Mouse (Mus musculus): ENCODE data around the gene Sipa1l1. TPM values are rescaled to one million over a fixed set of nuclear protein-coding genes. Genes with fewer than 3 reads are reported as not detected.

The Sipa1l1 gene
- polyA plus RNA-seq, 1 experiment, result 16.1 TPM

DNA sequence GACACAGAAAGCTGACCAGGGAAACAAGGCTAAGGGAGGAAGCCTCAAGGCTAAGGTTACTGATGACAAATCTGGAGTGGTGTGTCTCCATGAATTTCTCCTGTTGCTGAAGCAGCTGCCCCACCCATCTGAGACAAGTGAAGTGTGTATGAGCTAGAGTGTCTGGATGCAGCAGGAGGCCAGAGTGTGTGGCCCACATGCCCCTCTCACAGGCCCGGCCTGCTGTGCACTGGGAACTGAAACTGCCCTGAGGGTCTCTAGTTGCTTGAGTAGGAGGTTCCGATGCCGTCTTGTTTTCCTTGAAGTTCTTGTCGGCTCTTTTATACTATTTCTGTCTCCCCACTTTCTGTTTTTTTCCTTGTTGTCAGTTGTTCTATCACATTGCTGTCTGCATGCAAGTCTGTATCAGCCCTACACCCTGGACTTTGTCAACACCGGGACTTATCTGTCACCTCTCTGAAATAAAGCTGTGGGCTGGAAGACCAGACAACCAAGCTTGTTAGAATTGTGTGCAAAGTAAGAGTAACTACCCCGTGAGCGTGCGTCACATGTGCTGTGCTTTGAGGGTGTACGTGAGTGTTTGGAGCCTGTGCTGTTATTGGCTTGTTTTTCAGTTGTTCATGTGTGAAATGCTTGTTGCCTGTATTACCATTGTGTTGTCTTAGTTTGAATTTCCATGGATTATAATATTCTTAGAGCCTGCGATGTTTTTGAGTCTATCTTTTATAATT is 186.5 kb downstream of the Sipa1l1 start:
- WGBS, result 87% methylated on average over 10 of the region's 10 CpGs
- no peak for DNase-seq (ENCODE audit: low read depth, low spot score)

DNA sequence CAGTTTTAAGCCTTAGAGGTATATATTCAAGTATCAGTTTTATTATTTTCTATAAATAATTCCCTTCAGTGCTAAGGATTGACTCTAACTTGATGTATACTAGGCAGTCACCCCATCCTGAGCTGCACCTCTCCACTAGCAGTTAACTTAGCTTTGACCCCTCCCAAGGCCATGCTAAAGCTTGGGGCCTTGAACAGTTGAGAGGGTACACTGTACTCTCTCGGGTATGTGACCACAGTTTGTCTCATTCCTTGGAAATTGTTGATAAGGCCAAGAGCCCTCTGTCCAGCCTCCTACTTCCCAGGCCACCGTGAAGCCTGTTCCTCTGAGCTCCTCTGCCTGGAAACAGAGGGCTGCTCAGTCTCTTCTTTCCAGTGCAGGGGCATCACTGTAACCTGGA is 187.4 kb downstream of the Sipa1l1 start:
- DNase-seq (ENCODE audit: low read depth, low spot score), result no peak
- WGBS, result 57% methylated on average over 2 of the region's 2 CpGs

DNA sequence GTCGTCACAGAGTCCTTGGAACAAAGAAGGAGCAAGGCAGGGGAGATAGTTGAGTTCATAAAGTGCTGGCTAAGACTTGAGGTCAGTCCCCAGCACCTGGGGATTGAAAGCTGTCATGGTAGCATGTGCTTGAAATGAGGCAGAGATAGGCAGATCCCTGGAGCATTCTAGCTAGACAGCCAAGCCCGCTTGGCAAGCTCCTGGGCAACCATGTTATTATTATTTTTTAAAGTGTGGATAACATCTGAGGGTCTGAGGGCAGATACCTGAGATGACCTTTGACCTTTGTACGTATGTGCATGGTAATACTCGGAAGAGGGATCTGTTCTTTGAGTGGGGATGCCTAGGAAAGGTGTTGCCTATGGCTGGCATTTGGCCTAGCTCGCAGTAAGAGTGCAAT is 188.3 kb downstream of the Sipa1l1 start:
- DNase-seq (ENCODE audit: low read depth, low spot score), result no peak
- WGBS, result 81% methylated on average over 5 of the region's 5 CpGs

DNA sequence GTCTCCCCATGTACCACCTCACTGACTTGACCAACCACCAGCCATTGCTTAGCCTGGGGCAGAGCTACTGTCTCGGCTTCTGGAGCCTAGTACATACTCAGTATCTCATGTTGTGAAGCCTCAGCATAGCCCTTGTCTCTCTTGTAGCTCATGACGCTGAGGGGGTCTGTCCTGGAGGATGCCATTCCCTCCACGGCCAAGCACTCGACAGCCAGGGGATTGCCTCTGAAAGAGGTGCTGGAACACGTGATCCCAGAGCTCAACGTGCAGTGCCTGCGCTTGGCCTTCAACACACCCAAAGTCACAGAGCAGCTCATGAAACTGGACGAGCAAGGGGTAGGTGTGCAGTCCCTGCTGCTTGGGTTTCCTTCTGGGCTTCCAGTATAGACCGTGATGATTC is 193.7 kb downstream of the Sipa1l1 start:
- DNase-seq (ENCODE audit: low read depth, low spot score), result no peak
- WGBS, result 88% methylated on average over 9 of the region's 9 CpGs

DNA sequence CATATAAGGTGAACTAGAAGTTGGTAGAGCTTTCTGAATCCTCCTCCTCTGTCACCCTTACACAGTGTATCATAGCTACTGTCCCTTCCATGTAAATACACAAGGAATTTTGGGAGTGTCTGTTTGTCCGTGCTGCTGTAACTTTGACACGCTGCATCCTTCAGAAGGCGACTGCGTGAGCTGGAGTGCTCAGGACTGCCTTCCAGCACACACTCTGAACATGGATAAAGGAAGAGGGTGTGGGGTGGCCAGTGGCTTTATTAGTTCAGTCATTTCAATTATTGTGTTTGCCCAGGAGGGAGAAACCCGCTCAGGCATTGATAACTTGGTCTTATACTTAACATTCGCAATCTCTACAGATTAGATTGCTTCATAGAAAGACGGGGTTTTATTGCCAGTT is 195.1 kb downstream of the Sipa1l1 start:
- 60% methylated on average over 7 of the region's 7 CpGs for WGBS
- DNase-seq (ENCODE audit: low read depth, low spot score), result no peak

DNA sequence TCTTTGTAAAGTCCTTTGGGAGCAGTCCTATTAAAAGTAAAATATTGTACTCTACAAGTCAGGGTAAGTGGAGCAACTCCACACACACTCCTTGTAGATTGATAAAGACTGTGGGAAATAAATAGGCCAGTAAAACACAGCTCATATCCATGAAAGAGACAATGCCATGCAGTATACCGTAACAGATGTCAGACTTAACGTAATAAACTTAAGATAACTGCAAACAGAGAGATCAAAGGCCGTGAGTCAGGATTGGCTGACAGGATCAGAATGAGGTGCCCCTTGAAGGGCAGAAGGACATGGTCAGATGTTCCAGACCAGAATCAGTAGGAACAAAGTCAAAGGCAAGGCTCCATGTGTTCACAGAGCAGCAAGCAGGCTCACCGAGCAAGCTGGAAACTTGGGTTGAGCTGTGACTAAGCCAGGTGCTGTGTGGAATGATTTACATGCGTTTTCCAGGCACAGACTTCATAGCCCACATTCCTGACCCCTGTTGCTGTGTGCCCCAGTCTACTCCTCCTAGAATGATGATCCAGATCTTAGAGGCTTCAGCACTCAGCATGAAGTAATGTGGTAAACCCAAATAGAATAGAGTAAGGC is 196.3 kb downstream of the Sipa1l1 start:
- no peak for DNase-seq (ENCODE audit: low read depth, low spot score)
- WGBS, result 29% methylated on average over 5 of the region's 5 CpGs

DNA sequence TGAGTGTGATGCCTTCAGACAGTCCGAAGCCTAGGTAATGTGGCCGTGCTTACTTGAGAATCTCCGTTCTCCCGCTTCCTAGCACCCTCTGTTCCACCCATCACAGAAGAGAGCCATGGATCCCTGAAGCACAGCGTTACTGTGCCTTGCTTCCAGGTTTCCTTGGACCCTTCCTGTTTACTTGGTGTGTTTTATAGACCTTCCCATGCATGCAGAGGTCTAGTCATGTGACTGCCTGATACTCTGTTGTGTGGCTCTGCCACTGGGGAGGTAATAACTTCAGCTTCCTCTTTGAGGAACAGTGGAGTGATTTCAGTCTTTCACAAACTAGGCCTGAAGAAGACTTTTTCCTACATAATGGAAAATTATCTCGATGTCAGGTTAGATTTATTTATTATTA is 197.6 kb downstream of the Sipa1l1 start:
- no peak for DNase-seq (ENCODE audit: low read depth, low spot score)
- 79% methylated on average over 6 of the region's 6 CpGs for WGBS

DNA sequence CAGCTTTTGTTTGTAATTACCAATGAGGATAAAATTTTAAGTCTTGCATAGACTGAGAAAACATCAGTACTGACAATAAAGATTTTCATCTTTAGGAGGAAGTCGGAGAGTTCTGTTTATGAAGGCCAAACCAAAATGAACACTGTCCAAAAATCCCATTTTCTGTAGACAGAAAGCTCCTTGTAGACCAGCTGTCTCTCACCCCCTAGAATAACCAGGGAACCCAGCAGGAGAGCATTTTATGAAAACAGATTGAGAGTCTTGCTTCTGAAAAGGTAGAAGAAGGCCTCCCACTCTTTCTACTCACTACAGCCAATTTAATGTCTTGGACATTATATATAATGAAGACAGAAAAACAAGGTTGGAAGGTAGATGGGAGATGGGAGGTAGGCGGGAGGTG is 198.2 kb downstream of the Sipa1l1 start:
- DNase-seq (ENCODE audit: low read depth, low spot score), result no peak
- 87% methylated on average over 2 of the region's 2 CpGs for WGBS

DNA sequence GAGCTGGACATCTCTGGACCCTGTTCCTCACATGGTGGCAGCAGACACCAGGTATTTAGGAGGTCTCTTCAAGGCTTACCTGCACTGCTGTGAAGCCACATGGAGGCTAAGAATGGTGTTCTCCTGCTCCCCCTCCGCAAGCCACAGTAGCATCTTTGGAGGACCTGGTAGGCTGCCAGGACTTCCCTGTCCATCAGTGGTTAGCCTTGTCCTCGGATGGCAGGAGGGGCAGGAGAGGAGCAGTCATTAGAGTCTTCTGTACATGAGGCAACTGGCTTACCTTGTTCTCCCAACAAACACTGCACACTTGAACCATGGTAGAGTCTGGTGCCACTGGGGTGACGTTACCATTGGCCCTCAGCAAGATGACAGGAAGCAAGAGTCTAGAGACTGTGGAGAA is 198.9 kb downstream of the Sipa1l1 start:
- 87% methylated on average over 3 of the region's 3 CpGs for WGBS
- no peak for DNase-seq (ENCODE audit: low read depth, low spot score)

DNA sequence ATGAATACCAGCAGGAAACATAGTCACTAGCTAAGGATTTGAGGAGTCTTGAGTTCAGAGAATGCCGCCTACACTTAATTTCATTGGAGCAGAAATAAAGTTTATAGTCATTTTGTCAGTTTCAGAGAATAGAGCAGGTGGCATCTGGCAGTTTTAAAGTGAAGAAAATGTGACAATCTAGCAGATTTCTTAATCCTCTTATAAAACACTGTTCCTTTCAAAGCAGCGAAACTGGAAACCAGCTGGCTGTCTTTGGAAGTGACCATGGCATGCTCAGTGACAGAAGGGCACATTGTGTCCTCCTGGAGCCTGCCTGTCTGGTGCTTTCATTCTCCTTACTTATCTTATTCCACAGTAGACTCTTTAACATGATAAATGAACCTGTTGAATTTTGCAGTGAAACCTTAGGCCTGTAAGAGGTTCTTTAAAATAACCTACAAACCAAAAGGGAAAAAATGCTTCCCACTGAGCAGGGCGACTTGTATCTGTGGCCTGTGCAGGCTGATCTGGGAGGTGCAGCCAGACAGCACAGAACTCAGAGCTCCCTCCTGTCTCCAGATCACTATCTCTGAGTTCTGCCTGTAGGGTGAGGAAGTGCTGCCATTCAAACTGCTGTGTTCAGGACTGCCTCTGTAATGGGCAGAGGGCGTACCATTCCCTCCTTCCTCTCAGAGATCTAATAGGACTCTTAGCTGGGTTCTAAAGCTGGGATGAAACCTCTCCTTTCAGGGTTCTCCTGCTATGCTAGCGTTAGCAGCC is 200.5 kb downstream of the Sipa1l1 start:
- no peak for DNase-seq (ENCODE audit: low read depth, low spot score)
- 86% methylated on average over 5 of the region's 5 CpGs for WGBS

DNA sequence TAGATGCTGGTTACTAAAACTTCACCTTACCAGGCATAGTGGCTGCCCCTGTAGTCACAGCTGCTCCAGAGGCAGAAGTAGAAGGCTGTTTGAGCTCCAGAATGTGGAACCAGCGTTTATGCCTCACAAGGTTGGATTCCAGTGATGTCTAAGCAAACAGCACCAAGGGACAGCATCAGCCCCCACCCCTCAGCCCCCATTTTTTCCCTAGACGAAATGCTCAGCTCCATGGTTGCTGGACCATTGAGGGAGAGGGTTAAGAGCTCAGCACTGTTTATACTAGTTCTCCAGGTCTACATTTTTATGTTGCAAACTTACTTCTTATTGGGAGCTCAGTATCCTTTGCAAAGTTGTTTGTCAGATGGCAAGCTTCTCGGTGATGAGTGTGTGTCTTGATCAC is 202.1 kb downstream of the Sipa1l1 start:
- no peak for DNase-seq (ENCODE audit: low read depth, low spot score)
- 71% methylated on average over 3 of the region's 3 CpGs for WGBS

DNA sequence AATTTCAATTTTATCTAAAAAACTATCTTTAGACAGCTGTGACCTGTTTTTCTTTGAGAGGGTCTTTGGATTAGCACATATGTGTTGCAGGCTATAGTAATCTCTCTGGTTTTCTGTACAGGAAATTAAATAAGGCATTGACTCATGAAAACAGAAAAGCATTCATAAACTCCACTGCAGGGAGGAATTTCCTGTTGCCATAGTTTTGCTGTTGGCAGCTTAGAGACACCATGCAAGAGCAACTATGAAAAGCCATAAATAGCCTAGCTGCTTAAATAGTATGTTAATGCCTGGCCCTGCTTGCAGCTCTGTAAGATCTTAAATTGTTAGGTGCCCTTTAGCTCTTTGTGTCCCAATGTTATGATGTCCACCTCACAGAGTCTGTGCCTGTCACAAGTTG is 204.9 kb downstream of the Sipa1l1 start:
- DNase-seq (ENCODE audit: low read depth, low spot score), result no peak

DNA sequence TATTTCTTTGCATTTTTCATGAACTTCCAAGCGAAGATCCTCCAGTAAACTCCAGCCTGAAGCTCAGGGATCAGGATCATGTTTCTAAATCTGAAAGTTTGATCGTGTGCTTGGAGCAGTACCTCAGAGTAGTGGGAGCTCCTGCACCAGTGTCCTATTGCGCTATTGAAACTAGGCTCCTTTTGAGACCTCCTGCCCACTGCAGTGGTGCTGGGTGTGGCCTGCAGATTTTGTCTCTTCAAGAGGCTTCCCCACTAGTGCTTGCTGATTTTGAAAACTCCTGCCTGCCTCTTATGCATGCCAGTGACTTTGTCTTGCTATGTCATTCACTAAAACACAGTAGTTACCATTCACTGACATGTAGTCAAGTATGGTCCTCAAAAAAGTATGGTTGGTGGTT is 213.8 kb downstream of the Sipa1l1 start:
- DNase-seq (ENCODE audit: low read depth, low spot score), result no peak
- 86% methylated on average over 3 of the region's 3 CpGs for WGBS

DNA sequence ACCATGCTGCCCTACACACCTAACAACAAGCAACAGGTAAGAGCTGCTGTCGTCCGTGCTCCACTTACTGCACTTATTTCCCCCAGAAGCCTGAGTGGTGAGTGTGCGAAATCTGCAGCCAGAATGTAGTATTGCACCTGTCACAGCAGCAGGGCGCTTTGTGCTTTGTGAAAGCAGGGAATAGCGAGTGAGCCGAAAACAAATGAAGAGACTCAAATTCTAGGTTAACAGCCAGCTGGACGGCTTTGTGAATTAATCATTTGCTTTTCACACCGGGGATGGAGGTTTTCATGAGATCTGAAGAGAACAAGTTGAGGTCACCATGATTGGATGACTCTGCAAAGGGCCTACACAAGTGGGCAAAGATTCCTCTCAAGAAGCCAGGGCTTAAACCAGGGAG is 215.6 kb downstream of the Sipa1l1 start:
- WGBS, result 91% methylated on average over 8 of the region's 8 CpGs
- DNase-seq (ENCODE audit: low read depth, low spot score), result no peak

DNA sequence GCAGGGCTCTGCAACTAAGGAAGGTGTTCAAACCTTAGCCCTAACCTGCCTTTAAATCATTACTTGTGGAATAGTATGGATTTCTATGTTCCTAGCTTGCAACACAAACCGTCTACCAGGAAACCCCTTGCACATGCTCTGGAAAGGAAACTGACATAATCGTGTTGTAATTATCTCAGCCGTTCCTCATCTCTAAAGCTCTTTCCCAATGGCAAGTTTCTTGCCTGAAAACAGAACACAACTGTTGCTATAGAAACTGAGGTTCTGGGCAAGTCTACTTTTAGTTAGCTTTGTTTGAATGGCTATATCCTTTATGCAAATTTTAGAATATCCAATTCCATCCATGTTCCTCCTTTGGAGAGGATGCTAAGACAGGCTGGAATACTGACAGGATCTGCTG is 217.9 kb downstream of the Sipa1l1 start:
- WGBS, result 67% methylated on average over 3 of the region's 3 CpGs
- no peak for DNase-seq (ENCODE audit: low read depth, low spot score)

DNA sequence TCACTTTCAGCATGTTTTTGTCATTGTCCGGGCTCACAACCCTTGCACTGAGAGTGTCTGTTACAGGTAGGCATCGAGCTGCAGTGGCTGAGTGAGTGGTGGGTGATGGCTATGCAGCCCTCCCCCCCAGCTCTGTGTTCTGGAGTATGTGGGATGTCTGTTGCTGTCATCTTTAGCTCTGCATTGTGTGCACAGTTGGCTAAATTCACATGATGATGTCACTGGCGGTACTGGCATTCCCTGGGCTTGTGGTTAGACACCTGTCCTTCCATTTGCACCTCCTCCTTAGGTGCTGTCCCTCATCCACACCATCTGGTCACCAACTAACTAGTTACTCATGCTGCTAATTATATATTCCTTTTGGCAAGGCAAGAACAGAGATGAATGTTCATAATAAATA is 218.5 kb downstream of the Sipa1l1 start:
- 93% methylated on average over 3 of the region's 3 CpGs for WGBS
- DNase-seq (ENCODE audit: low read depth, low spot score), result no peak

DNA sequence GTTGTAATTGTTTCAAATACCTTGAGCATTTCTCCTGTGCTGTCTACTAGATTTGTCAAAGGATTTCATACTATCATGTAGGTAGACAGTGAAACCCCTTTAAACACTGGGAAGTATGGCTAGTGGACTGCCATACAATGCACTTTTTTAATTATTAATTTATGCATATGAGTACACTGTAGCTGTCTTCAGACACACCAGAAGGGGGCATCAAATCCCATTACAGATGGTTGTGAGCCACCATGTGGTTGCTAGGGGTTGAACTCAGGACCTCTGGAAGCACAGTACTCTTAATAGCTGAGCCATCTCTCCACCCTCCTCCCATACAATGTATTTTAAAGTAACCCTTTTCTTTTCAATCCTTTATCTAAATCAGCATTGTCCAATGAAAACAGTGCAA is 219.0 kb downstream of the Sipa1l1 start:
- DNase-seq (ENCODE audit: low read depth, low spot score), result no peak

DNA sequence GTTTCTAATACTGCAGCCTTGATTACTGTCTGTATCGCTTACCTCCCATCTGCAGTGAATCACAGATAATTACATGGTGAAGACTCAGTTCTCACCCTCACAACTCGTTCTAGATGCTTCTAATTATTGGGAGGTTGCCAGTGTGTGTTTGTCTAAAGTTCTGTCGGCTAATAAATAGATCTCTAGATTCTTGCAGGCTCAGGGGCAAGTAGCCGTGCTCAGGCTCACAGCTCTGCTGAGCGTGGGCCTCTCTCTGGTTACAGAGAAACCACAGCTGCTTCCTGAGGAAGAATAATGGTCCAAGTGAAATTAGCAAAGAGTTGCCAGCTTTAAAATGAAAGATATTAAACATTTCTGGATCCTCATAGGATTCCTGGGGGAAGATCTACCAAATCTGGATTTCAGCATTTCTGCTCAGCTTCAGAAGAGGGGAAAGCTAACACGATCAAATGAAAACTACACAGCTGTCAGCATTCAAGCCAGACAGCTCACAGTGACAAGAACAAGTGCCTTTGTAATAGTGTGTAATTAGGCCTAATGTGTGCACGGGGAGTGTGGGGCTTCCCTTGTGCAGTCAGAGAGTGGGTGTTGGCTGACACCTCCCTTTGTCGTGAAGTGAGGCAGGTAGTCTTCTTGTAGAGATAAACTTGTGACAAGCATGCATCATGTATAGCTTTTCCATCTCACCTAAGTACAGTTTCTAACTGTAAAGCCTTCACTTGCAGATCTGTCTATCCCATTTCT is 225.2 kb downstream of the Sipa1l1 start:
- no peak for DNase-seq (ENCODE audit: low read depth, low spot score)
- WGBS, result 50% methylated on average over 8 of the region's 8 CpGs

DNA sequence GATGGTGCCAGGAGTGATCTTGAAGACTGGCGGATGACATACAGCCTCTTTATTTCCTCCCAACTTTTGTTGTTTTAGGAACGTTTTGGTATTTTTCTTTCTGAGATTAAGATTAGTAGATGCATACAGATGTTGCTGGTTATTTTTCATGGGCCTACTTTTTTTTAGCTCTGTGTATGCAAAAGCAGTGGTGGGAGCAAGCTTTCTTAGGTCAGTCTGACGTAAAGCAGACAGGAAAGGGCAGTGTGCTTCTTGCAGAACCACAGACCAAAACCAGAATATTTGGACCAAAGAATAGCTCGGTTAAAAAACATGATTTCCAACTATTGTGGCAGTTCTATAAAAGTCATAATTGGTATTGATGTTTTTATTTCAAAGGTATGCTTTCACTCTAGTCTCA is 226.1 kb downstream of the Sipa1l1 start:
- 83% methylated on average over 4 of the region's 4 CpGs for WGBS
- no peak for DNase-seq (ENCODE audit: low read depth, low spot score)

DNA sequence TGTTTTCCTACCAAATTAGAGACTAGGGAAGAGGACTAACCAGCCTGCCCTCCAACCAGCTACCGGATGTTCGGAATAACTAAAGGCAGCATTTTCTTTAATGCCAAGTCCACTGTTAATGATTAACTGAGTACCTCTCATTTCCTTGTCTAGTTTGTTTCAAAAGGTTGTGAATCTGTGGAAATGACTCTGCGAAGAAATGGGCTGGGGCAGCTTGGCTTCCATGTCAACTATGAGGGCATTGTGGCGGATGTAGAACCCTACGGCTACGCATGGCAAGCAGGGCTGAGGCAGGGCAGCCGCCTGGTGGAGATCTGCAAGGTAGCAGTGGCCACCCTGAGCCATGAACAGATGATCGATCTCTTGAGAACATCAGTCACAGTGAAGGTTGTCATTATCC is 228.1 kb downstream of the Sipa1l1 start:
- DNase-seq (ENCODE audit: low read depth, low spot score), result peak; percentile 62
- 27% methylated on average over 8 of the region's 8 CpGs for WGBS

DNA sequence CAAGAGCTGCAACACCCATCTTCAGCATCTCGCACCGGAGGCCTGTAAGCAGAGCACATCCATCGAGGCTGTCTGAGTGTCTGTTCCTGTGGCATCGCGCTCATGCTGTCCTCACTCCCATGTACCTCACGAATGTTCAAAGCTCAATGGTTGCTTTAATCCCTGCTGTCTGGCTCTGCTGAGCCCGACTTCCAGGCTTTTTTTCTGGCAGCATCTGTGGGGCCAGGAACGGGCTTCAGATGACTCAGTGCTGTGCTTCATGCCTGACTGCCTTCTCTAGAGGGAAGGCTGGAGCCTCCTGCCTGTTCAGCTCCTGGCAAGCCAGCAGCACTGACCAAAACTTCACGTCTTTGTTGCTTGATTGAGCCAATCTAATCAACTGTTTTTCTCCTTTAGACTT is 228.6 kb downstream of the Sipa1l1 start:
- no peak for DNase-seq (ENCODE audit: low read depth, low spot score)
- WGBS, result 61% methylated on average over 9 of the region's 9 CpGs

Measured in large intestine, adult 2 months (tissue).